Mouse (Mus musculus): ENCODE measurements around the gene Hc. TPM values are rescaled to one million over a fixed set of nuclear protein-coding genes. Genes with fewer than 3 reads are reported as not detected.

Gene Hc
- polyA plus RNA-seq, 2 experiments from 2014 or later, result 0.10 to 0.44 TPM

DNA sequence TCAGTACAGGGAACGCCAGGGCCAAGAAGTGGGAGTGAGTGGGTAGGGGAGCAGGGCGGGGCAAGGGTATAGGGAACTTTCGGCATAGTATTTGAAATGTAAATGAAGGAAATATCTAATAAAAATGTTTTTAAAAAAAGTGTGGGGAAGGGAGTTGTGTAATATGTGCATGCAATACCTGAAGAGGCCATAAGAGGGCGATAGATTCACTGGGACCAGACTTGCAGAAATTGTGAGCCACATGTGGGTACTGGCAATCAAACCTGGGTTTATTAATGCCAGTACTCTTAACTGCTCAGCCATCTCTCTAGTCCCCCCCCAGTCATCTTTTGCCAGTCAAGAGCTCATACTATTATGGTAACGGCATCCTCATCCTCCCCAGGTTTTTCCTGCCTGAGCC, 12.4 kb downstream of the Hc start:
- no peak for ATAC-seq

DNA sequence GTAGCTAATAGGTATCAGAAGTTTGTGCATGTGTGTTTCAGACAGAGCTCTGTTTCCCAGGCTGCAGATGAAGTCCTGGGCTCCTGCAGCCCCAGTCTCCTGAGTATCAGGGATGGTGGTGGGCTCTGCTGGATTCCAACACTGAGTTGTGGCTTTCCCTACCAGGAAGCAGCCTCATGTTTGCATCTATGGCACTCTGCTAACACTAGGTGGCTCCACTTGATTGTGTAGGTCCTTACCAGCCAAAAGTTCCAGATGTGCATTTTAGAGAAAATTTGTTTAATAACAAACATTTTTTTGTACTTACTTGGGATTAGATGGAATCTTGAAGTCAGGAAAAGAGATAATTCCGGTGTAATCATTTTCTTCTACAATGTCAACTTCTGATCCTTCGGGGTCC, 16.3 kb downstream of the Hc start:
- ATAC-seq, result peak; percentile 51

DNA sequence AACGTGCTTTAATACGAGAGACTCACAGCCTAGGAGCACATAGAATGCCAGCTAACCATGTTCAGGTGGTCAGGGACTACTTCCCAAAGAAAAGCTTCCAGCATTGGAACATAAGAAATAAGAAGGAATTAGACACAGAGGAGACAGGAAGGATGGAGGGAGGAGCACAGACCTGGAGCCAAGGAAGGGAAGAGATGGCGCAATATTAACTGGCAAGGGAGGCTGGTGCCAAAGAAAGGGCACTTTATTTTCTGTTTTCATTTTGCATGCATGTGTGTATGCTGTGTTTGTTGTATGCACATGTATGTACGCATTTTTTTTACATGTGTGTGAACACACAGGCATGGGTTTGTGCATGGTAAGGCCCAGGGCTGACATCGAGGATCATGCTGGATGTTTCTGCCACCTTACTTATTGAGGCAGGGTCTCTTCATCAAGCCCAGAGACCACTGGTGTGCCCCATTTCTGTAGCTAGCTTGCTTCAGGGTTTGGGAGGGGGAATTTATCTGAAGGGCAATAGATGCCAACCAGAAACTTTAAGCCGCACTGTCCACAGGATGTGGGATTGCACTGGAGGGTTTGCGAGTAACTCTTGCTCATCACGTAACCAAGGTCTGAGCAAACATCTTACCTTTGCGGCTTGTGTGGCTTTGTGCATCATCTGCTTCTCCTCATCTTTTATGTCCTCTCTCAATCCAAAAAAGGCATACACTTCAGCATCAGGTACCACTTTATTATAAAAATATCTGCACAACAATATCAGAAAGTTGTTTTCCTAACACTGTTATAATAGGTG, 22.5 kb downstream of the Hc start:
- peak; percentile 60 for ATAC-seq

DNA sequence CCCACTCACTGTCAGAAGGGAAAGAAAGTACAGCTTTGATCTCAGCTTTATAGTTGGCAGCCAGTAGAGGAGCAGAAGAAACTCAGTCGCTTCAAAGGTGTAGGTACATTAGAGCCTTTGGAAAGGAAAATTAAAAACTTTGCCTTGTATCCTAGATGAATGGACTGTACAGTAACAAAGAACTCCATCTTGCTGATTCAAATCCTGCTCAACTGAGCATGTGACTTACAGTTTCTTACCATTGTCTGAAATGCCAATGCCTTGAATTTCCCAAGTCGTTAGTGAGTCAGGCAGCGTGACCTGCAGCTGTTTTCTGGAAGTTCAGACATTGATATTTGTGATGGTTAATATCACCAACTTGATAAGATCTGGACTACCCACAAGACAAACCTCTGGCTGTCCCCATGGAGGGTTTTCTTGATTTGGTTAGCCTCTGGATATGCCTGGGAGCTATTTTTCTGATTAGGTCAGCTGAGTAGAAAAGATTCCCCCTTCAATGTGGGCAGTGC, 36.5 kb downstream of the Hc start:
- ATAC-seq, result no peak

GRCm38 (mm10) chr2:35021806-35022205, 39.4 kb downstream of the Hc start:
- no peak for ATAC-seq

DNA sequence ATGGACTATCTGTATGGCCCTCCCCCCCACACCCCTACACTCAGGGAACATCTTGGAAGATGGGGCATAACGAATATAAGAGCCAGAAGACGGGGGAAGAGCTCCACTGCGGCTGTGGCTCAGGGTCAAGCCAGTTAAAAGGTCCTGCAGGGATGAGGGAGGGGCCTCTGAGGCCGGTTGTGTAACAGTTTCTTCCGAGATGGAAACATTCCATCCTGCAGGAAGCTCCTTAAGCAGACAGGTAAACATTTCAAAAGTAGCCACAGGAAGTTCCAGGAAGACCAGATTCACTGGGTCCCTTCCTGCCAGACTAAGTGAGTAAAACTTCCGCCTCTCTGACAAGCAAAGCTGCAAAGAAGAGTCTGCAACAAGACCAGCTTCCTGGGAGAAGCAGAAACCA, 45.4 kb downstream of the Hc start:
- no peak for ATAC-seq

GRCm38 (mm10) chr2:35011649-35012048, 49.6 kb downstream of the Hc start:
- no peak for ATAC-seq

- no peak for ATAC-seq
These were observed 62.3 kb downstream of the Hc start for GRCm38 (mm10) chr2:34998956-34999355.

DNA sequence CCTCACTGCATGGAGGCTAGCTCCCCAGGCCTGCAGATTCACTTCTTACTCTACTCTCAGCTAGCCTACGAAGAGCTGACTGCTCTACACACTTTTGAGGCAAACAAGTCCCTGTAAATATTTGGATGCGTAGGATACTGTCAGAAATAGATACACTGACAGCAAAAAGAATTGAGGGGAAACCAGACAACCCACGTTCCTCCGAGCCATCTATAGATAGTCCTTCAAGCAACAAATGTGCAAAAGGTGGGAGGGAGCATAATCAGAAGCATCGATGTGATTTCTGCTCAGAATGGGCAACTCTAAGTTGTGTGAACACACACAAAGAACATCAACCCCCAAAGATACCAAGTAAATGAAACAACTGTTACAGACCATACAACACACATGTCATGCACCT, 64.7 kb downstream of the Hc start:
- ATAC-seq, result no peak

DNA sequence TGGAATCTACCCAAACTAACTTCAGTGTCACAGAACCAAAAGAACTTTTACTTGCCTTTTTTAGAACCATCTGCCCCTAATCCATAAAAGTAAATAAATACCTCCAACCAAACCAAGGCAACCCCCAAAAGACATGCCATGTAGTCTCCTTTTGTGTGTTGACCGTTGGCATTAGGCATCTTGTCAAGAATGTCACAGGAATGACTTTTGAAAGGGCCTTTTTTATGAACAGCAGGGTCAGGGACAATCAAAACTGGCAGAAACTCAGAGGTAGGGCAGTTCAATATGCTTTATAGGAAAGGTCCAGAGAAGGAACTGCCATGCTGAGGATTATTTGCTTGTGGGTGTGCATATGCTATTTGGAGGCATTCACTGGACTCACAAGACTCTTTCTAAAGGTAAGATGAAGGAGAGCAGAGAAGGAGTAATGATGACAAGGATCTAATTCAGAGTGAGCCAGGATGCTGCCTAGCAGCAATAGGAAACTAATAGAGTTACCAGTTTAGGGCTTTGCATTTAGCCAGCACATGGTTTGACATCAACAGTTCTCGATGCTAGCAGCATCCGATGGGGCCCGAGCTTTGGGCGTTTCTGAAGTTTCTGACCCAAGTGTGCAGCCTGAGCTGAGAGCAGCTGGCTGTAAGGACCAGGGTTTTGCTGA, 67.4 kb downstream of the Hc start:
- ATAC-seq, result no peak

GRCm38 (mm10) chr2:34992729-34993695, 68.2 kb downstream of the Hc start:
- ATAC-seq, result no peak

DNA sequence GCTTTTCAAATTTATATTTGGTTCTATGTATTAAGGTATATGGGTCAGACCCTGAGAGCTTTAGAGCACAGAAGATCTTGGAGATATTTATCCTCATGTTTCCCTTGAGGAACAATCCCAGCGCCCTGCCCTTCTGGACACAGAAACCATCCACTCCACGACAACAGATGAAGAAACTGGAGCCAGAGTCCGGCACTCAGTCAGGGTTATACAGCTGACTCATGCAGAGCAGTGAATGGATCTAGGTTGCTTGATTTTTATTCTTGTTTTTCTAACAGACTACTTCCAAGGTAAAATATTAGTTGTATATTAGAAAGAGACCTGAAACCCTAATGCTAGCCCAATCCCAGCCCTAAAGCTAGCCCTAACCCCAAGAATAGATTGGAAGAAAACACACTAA, 69.3 kb downstream of the Hc start:
- ATAC-seq, result no peak

DNA sequence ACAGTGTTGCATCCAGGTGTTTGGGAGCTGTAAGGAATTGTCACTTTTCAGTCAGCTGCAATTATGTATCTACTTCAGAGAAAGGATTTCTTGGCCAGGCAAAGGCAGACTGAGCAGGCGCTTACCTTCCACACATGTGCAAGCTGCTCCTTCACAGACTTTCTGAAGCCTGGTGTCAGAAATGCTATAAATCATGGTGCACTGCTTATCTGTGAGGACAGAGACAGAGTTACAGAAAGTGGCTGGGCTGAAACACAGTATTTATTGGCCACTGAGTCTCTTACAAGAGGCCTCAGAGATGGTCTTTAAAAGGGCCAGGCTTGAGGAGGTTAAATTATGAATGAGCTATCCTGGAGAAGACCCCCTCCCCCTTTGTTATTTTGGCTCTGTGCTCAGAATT, 71.5 kb downstream of the Hc start:
- ATAC-seq, result no peak

- peak; percentile 83 for ATAC-seq
These were observed 73.6 kb downstream of the Hc start for GRCm38 (mm10) chr2:34987595-34987994.

- no peak for ATAC-seq
These were observed 76.4 kb downstream of the Hc start for GRCm38 (mm10) chr2:34984885-34985284.

GRCm38 (mm10) chr2:34982906-34983698, 78.1 kb downstream of the Hc start:
- no peak for ATAC-seq

- ATAC-seq, result no peak
These were observed 79.0 kb downstream of the Hc start for GRCm38 (mm10) chr2:34982096-34982724.

DNA sequence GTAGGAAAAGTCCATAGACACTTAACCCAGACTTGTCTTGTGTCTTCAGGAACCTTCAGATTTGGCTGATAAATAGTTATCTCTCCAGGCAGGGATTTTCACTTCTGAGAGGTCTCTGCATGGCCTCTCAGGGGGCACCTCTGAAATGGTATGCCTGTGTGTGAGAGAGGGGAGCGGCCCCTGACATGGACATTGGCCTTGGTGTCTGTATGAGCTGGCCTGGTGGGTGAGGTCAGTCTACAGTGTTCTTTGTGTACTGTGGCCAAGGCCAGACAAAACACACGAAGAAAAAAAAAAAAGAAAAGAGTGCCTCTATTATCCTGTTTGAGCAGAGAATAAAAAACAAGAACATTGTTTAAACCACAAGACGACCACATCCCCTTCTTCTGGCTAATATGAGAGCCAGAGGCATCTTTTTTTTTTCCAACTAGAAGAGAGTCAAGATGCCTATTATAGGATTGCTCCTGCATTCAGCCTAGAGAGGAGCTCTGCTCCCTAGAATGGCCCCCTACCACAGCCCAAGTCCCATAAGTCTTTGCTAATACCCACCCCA, 81.7 kb downstream of the Hc start:
- no peak for ATAC-seq

- no peak for ATAC-seq
These were observed 83.0 kb downstream of the Hc start for GRCm38 (mm10) chr2:34978226-34978625.

DNA sequence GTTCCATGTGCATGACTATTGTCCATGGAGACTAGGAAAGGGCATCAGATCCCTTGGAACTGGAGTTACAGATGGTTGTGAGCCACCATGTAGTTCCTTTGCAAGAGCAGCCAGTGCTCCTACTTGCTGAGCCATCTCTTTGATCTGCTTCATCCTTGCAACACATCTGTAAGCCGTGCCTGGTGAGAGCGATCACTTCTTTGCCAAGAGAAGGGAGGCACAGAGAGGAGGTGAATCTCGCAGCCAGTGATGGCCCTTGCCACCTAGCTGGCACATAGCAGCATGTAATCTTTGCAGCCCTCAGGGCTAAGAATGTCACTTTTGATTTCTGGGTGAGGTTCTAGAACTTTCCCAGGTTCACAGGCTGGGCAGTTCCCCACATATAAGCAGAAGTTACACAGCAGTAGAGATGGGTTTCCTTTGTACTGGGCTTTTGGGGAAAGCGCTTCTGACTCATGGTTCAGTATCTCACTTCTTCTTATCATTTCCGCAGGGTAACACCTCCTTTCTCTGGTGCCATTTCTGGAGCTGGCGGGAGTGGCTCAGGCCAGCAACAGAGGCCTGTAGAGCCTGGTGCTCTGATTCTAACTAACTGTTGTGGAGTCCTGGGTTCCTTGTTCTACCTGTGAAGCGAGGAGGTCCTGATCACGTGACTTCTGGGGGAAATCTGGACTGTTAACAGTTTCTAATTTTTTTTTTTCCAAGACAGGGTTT, 84.1 kb downstream of the Hc start:
- peak; percentile 72 for ATAC-seq

- ATAC-seq, result peak; percentile 68
These were observed 84.8 kb downstream of the Hc start for GRCm38 (mm10) chr2:34976447-34976846.
